Mouse (Mus musculus) yolk sac, embryonic 10.5 days (tissue): Measurements from ENCODE around the gene Insig1.

Experiments
- DNase-seq: peaks from one replicate; pipeline ENCODE4 v3.0.0-alpha.2; 2017; ENCODE audit warnings: low spot score

Gene Insig1

GRCm38 (mm10) chr5:28065275-28065674 is 5.9 kb upstream of the Insig1 start:
- no peak for DNase-seq

GRCm38 (mm10) chr5:28066311-28066710 is 4.9 kb upstream of the Insig1 start:
- peak; percentile 15 for DNase-seq

DNA sequence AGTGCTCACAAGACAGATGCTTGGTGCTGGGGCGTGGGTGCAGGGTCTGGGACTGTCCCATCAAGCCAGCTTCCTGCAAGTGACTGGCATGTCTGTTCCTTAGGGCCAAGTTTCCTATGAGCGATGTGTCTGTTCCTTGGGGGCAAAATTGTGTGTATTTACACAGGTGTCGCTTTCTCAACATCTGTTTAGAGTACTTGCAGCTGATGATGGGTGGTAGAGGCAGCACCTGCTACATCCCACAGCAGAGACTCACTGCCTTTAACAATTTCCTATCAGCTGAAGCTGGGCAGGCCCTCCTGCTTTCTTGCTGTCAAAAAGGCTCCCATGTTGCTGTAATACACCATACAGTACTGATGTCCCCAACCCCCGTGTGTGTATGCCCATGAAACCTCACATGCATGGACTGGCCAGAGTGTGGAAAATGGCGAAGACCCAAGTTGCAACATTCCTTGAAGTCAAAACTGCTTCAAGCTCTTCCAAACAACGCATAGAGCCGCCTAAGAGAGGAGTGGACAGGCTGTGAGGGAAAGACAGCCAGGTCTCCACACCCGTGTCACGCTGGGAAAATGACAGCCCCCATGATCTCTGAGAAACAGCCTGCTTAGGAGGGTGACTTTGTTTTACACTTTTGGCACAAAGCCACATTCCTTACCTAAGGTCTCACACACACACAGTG is 875 bp upstream of the Insig1 start:
- no peak for DNase-seq

GRCm38 (mm10) chr5:28071456-28072223 is 477 bp downstream of the Insig1 start:
- DNase-seq, result peak; percentile 82

DNA sequence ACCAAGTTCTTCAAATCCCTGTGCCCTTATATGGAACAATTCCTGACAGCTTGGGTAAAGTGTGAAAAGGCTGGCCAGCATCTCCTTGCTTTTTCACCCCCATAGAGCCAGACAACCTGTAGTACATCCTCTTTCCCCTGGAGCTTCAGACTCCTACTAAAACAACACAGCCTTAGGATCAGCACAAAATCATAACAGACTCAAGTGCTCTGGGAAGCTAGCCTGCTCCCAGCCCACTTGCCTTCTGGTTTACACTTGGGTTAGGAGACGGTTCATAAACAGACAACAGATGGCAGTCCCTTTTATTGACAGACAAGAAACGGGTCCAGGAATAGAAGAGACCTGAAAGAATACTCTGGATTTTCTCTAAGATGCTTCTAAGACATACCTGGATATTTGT is 8.3 kb downstream of the Insig1 start:
- no peak for DNase-seq

DNA sequence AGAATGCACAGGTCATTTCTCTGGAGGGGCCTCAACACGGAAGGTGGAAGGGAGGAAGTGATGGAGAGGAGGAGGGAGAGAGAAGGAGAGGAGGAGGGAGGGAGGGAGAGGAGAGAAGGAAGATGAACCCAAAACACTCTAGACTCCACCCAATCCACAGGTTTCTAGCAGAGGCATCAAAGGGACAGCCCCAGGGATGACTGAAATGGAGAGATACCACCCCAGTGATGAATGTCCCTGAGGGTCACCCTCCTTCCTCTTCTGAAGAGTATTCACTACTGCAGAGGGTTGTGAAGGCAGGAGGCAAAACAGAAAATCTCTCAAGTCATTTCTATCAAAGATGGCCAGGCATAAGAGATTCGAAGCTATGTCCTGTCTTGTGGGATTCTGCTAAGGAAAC is 10.0 kb downstream of the Insig1 start:
- no peak for DNase-seq

DNA sequence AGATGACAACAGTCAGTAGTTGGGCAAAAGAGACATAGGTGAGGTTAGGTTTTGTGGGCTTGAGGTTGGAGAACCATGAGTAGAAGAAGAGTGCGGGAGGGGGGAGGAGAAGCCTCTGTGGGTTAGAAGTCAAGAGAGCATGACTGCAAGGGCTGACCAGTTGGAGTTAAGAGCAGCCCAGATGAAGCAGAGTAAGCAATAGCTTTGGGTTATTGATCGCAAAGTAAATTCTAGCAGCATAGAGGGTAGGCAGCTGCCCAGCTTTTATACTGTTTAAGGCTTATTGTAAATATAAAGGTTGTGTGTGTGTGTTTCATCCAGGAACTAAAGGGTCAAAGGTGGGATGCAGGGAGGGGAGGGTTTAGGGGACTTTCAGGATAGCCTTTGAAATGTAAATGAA is 10.7 kb downstream of the Insig1 start:
- no peak for DNase-seq

DNA sequence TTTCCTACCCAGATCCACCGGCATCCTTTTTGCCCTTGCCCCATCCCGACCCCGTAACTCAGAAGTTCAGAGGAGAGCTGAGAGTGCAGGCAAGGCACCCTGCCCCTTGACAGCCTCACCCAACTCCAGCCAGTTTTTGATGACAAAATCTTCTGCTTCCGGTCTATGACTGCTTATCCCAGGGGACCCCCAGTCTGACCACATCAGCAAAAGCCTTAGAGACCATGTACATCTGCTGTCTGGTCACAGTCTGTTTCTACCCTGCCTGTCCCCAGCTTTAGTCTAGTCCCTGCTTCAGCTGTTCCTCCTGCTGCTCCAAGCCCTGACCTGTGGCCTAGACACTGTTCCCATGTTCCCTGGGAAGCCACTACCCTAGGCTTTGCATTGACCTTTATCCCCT is 11.1 kb downstream of the Insig1 start:
- no peak for DNase-seq

DNA sequence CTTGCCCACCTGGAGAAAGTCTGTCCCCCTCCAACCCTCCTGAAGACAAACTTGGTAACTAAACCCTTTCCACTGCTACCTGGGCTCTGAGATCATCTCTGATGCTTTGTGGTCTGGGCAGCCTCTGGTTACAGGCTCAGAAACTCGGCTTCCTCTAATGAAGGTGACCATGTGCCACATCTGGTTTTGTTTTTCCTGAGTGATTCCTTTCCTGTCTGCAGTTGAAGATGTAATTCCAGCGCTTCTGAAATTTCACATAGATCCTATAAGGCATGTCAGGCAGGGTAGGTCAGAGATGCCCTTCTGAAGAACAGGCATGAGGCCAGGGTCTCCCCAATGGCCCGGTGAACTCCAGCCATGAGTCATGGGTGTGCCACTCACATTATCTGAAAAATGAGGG is 11.6 kb downstream of the Insig1 start:
- DNase-seq, result no peak

GRCm38 (mm10) chr5:28084743-28085142 is 13.6 kb downstream of the Insig1 start:
- no peak for DNase-seq

DNA sequence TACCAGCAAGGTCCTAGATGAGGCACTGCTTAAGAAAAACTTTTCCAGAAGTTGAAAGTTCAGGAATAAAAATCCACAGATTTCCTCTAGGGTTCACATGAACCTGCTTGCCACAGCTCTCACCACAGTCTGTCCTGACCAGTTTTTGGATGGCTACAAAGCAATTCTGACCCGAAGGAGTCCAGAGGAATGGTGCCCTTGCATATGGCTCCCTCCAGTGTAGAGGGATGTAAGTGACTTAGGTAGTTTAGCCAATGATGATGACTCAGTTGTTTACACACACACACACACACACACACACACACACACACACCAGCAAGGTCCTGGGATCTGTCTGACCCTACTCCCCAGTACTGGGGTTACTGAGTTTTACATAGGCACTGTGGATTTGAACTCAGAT is 19.4 kb downstream of the Insig1 start:
- no peak for DNase-seq

DNA sequence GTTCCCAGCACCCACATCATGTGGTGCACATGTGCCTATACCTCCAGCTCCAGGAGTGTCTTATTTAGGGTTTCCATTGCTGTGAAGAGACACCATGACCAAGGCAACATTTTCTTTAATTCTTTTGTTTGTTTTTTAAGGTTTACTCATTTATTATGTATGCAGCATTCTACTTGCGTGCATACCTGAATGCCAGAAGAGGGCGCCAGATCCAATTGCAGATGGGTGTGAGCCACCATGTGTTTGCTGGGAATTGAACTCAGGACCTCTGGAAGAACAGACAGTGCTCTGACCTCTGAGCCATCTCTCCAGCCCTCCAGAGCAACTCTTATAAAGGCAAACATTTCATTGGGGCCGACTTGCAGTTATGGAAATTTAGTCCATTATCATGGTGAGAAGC is 21.2 kb downstream of the Insig1 start:
- DNase-seq, result no peak

GRCm38 (mm10) chr5:28093874-28094273 is 22.7 kb downstream of the Insig1 start:
- peak; percentile 20 for DNase-seq

DNA sequence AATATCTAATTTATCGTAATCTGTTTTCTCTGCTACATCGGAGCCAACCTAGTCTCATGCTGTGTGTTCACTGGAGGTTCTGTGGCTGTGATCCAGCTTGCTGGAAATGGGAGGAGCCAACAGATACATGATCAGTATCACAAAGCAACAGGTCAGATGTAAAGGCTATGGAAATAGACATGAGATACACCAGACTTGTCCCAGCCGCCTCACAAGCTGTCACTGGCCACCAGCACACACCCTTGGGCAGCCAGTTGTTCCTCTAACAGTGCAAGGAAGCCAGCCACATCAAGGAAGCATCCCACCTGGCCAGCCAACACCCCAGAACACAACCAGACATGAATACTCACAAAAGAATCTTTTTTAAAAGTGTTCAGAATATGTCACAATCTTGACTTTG is 23.2 kb downstream of the Insig1 start:
- DNase-seq, result no peak

DNA sequence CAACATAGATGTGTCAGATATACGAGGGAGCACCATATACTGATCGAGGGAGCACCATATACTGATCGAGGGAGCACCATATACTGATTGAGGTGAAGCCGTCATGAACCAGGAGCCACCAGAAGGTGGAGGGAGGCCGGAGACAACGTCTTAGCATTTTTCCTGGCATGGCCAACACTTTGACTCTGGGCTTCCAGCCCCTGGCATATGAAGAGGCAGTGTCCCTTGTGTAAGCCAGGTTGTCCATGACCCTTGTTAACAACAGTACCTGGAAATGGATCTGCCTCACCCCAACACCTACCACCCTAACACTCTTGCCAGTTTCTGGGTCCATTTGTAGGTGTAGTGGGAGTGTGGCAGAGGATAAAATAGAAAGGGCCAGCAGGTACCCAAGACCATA is 23.7 kb downstream of the Insig1 start:
- DNase-seq, result no peak

- no peak for DNase-seq
Measured at GRCm38 (mm10) chr5:28095671-28096070, 24.5 kb downstream of the Insig1 start.

DNA sequence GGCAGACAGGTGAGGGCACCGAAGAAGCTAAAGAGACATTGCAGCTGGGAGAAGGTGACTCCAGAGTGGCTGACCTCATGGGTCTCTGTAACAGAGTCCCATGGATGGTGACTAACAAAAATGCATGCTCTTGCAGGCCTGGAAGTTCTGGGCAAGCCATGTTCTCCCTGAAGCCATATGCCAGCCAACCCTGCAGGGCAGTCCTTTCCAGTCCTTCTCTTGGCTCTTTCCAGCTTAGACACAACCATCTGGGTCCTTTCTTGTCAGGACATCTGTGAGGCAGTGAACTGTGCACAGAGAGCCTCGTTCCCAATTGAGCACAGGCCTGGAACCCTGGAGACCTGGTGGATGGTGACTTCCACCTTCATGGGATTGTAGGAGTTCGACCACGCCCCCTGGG is 35.8 kb downstream of the Insig1 start:
- DNase-seq, result no peak

GRCm38 (mm10) chr5:28107974-28108373 is 36.8 kb downstream of the Insig1 start:
- no peak for DNase-seq

DNA sequence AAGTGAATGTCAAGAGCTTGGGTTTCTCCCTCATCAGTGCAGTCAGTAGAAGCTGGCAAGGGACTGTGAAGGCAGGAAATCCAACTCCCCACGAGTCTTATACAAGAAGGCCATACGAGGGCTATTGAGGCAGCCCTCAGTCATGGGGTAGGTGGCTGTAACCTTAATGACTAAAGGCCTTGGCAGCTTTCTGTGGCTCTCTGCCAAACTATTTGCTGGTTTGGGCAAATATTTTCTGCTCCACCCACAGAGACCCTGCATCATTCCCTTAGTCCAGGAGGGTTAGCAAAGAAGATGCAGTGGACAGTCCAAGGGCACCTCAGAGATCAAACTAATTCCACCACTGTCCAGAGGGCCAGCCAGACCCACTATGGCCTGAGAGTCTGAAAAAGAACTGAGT is 39.7 kb downstream of the Insig1 start:
- no peak for DNase-seq

DNA sequence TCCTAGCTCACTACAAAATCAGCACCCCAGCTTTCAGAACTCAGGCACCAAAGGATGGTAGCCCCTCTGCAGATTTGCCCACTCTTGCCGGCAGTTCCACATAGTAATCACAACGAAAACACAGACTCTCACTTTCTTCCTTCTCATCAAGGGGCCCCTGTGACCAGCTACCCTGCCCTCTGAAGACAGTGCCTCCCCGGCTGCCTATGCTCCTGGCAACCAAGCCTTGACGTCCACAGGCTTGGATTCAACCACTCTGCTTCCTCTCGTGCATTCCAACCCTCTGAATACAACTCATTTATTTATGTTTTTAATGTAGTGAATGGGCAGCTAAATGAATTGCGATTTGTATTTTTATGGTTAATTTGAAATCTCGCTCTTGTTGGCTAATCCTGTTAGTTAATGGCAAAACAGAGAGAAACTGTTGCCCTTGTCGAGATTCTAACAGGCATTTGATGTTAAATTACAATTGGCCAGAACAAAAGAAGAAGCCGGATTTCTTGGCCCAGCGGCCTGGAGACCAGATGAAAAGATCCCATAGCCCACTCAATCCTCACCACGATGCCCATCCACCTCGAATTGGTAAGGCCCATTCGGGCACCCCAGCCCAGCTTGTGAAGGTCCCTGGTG is 46.2 kb downstream of the Insig1 start:
- no peak for DNase-seq

DNA sequence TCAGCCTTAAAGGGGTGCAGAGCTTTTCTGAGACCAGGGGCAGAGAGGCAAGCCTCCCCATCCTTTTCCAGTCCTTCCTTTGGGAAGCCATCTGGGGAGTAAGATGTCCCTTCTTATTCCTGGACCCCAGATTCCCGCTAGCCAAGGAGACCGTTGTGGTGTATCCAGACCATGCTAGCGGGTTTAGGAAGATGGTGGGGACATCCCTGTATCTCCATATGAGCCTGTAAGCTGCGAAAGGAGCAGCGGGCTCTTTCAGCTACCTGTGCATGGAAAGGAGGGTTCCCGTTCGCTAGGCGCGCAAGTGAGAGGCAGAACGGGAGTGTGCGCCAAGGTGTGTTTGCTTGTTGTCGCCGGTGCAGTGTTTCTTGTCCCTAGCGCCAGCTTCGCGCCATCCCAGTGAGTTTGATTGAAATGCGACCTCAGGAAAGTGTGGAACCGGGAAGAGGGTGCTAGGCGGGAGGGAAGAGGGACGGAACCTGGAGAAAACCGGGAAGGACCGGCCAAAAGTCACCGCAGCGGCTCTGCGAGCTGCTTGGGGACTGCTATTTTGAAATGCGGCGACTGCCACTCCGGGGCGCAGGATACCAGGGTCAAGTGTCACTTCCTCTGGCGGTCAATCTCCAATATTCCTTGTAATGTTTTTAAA is 46.8 kb downstream of the Insig1 start:
- DNase-seq, result peak; percentile 66

- DNase-seq, result no peak
Measured at GRCm38 (mm10) chr5:28118531-28118925, 47.4 kb downstream of the Insig1 start.

DNA sequence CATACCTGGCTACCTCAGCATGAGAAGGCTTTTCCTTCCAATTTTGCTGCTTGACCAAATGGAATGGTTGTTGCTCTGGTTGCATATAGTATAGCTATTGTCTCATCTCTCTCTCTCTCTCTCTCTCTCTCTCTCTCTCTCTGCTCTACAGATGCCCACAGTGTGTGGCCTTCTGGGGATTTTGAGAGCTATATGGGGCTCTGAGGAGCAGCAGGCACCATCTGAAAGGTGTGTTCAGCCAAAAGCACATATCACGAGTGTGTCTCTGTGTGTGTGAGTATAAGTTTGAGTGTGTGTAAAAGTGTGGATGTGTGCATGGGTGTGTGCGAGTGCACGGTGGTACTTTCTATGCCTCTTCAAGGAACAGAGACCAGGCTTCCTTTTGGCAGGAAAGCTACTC is 48.4 kb downstream of the Insig1 start:
- DNase-seq, result no peak
